Mouse (Mus musculus) hindbrain, embryonic 15.5 days (tissue): ENCODE results near the gene Stard3. TPM values are rescaled to one million over a fixed set of nuclear protein-coding genes. Genes with fewer than 3 reads are reported as not detected.

Experiments used
- ATAC-seq: fragments of 200-750 bp; cut with Nextera tagmentation; 2 replicates; pipeline ENCODE4 v1.8.0; 2017; ENCODE audit warnings: low read depth, moderate number of reproducible peaks, moderate TSS enrichment; ENCODE audit not compliant: low FRiP score
- H3K27ac ChIP-seq: fragments of 300-500 bp; sonication (generic); replicated peaks from 2 replicates; pipeline ENCODE4 v1.5.1; 2015; ENCODE audit warnings: mild to moderate bottlenecking, inconsistent platforms
- H3K27me3 ChIP-seq: fragments of 300-500 bp; sonication (generic); 2 replicates; pipeline ENCODE4 v1.6.1; 2015; ENCODE audit warnings: control low read depth, inconsistent platforms
- H3K36me3 ChIP-seq: fragments of 300-500 bp; sonication (generic); 2 replicates; pipeline ENCODE4 v1.6.1; 2015; ENCODE audit warnings: control low read depth, inconsistent platforms
- H3K4me1 ChIP-seq: fragments of 300-500 bp; sonication (generic); replicated peaks from 2 replicates; pipeline ENCODE4 v1.6.1; 2015; ENCODE audit warnings: control low read depth, inconsistent platforms
- H3K4me2 ChIP-seq: fragments of 300-500 bp; sonication (generic); 2 replicates; pipeline ENCODE4 v1.6.1; 2015; ENCODE audit warnings: moderate library complexity, mild to moderate bottlenecking, inconsistent platforms
- H3K4me3 ChIP-seq: fragments of 300-500 bp; sonication (generic); 2 replicates; pipeline ENCODE4 v1.5.1; 2015; ENCODE audit warnings: mild to moderate bottlenecking, inconsistent platforms
- H3K9ac ChIP-seq: fragments of 300-500 bp; sonication (generic); 2 replicates; pipeline ENCODE4 v1.6.1; 2015; ENCODE audit warnings: inconsistent platforms
- H3K9me3 ChIP-seq: fragments of 300-500 bp; sonication (generic); 2 replicates; pipeline ENCODE4 v1.6.1; 2016; ENCODE audit warnings: control low read depth, inconsistent platforms
- WGBS: fragments of 180-500 bp; shearing (Covaris S2); methylation state at CpG from one replicate; pipeline ENCODE4 v1.1.7; 2015; 5-methylcytosine and 5-hydroxymethylcytosine counted together
- polyA plus RNA-seq: library from polyadenylated mRNA; unstranded; fragments of >200 nt; fragmentation: Nextera tagmentation; extraction: Ambion mirVana; gene quantifications from 2 replicates; pipeline ENCODE4 v1.2.1, GENCODE M21; 2015

Gene Stard3
- 36.5 and 40.3 TPM in 2 replicates for polyA plus RNA-seq

GRCm38 (mm10) chr11:98358161-98359083, at the start of gene Stard3:
Gene Stard3 (plus strand): TSS chr11:98358368.
- ATAC-seq, result peak; percentile 87
- Histone ChIP-seq H3K36me3 (no peaks in the 10 kb centered on the region), H3K27me3 (peaks cover 7% of the 10 kb centered on the region), H3K9me3 (no peaks in the 10 kb centered on the region), H3K27ac (peak within 1 kb of the TSS; percentile 86), H3K4me1 (peaks cover 48% of the 10 kb centered on the region), H3K9ac (peak within 1 kb of the TSS; percentile 56), H3K4me3 (peak within 1 kb of the TSS; percentile 61), H3K4me2 (peak within 1 kb of the TSS; percentile 83)
- under 1% methylated on average over 59 of the region's 60 CpGs for WGBS

GRCm38 (mm10) chr11:98313790-98314323, 44.3 kb upstream of the Stard3 start:
- Histone ChIP-seq H3K36me3 (no peaks in the 10 kb centered on the region), H3K9me3 (no peaks in the 10 kb centered on the region), H3K27ac (no peak overlapping the region), H3K4me3 (0 out of 2 replicates have a peak overlapping the region, but pooled peaks have one; percentile 7), H3K4me2 (peak overlapping the region; percentile 43), H3K4me1 (peaks cover 18% of the 10 kb centered on the region), H3K27me3 (peaks cover 73% of the 10 kb centered on the region), H3K9ac (no peak overlapping the region)
- 2% methylated on average over 26 of the region's 26 CpGs for WGBS
- no peak; the same call in 1 of the 2 replicates for ATAC-seq

GRCm38 (mm10) chr11:98317479-98317878, 40.7 kb upstream of the Stard3 start:
- no peak overlapping the region for H3K9ac ChIP-seq
- no peaks in the 10 kb centered on the region for H3K36me3 ChIP-seq
- 2% methylated on average over 7 of the region's 7 CpGs for WGBS
- H3K4me1 ChIP-seq, result peaks cover 41% of the 10 kb centered on the region
- H3K4me2 ChIP-seq, result no peak overlapping the region
- no peak overlapping the region for H3K27ac ChIP-seq
- ATAC-seq, result no peak
- no peak overlapping the region for H3K4me3 ChIP-seq
- peaks cover 81% of the 10 kb centered on the region for H3K27me3 ChIP-seq
- H3K9me3 ChIP-seq, result no peaks in the 10 kb centered on the region

GRCm38 (mm10) chr11:98318421-98319116, 39.6 kb upstream of the Stard3 start:
- H3K27me3 ChIP-seq, result peaks cover 84% of the 10 kb centered on the region
- no peak overlapping the region for H3K9ac ChIP-seq
- 2% methylated on average over 14 of the region's 14 CpGs for WGBS
- ATAC-seq, result no peak
- H3K36me3 ChIP-seq, result no peaks in the 10 kb centered on the region
- no peak overlapping the region for H3K4me3 ChIP-seq
- peak overlapping the region; percentile 26 for H3K4me2 ChIP-seq
- H3K27ac ChIP-seq, result peak overlapping the region; percentile 67
- H3K4me1 ChIP-seq, result peaks cover 41% of the 10 kb centered on the region
- H3K9me3 ChIP-seq, result no peaks in the 10 kb centered on the region

GRCm38 (mm10) chr11:98319120-98319519, 39.0 kb upstream of the Stard3 start:
- 2% methylated on average over 15 of the region's 15 CpGs for WGBS
- peak overlapping the region; percentile 67 for H3K27ac ChIP-seq

GRCm38 (mm10) chr11:98319544-98319943, 38.6 kb upstream of the Stard3 start:
- Histone ChIP-seq H3K4me3 (no peak overlapping the region), H3K27ac (peak overlapping the region; percentile 67), H3K4me1 (peaks cover 37% of the 10 kb centered on the region; the same call in 1 of the 2 replicates), H3K27me3 (peaks cover 86% of the 10 kb centered on the region), H3K4me2 (no peak overlapping the region), H3K9ac (no peak overlapping the region), H3K36me3 (no peaks in the 10 kb centered on the region), H3K9me3 (no peaks in the 10 kb centered on the region)
- ATAC-seq, result no peak
- 9% methylated on average over 4 of the region's 4 CpGs for WGBS

More at GRCm38 (mm10) chr11:98319120-98319519, 39.0 kb upstream of the Stard3 start:
- peak overlapping the region; percentile 26; the same call in 1 of the 2 replicates for H3K4me2 ChIP-seq
- ATAC-seq, result no peak
- H3K9ac ChIP-seq, result no peak overlapping the region
- H3K36me3 ChIP-seq, result no peaks in the 10 kb centered on the region
- H3K9me3 ChIP-seq, result no peaks in the 10 kb centered on the region
- H3K27me3 ChIP-seq, result peaks cover 85% of the 10 kb centered on the region
- H3K4me3 ChIP-seq, result no peak overlapping the region
- H3K4me1 ChIP-seq, result peaks cover 37% of the 10 kb centered on the region; the same call in 1 of the 2 replicates

GRCm38 (mm10) chr11:98319944-98320343, 38.2 kb upstream of the Stard3 start:
- Histone ChIP-seq H3K9ac (no peak overlapping the region), H3K9me3 (no peaks in the 10 kb centered on the region), H3K27me3 (peaks cover 89% of the 10 kb centered on the region), H3K27ac (peak overlapping the region; percentile 67), H3K36me3 (no peaks in the 10 kb centered on the region), H3K4me3 (no peak overlapping the region), H3K4me1 (peaks cover 37% of the 10 kb centered on the region; the same call in 1 of the 2 replicates), H3K4me2 (no peak overlapping the region)
- WGBS, result 11% methylated on average over 2 of the region's 2 CpGs
- no peak for ATAC-seq

- H3K27me3 ChIP-seq, result peaks cover 89% of the 10 kb centered on the region
Observed at GRCm38 (mm10) chr11:98320381-98320780, 37.8 kb upstream of the Stard3 start.

GRCm38 (mm10) chr11:98320806-98321676, 37.1 kb upstream of the Stard3 start:
- H3K4me2 ChIP-seq, result peak overlapping the region; percentile 39
- H3K9ac ChIP-seq, result no peak overlapping the region; the same call in 1 of the 2 replicates
- peaks cover 88% of the 10 kb centered on the region for H3K27me3 ChIP-seq
- 0 out of 2 replicates have a peak overlapping the region, but pooled peaks have one; percentile 3 for H3K4me3 ChIP-seq
- peaks cover 37% of the 10 kb centered on the region; the same call in 1 of the 2 replicates for H3K4me1 ChIP-seq
- ATAC-seq, result no peak
- no peaks in the 10 kb centered on the region for H3K9me3 ChIP-seq
- H3K27ac ChIP-seq, result peak overlapping the region; percentile 69
- H3K36me3 ChIP-seq, result no peaks in the 10 kb centered on the region
- 3% methylated on average over 30 of the region's 30 CpGs for WGBS

More at GRCm38 (mm10) chr11:98320381-98320780, 37.8 kb upstream of the Stard3 start:
- Histone ChIP-seq H3K9me3 (no peaks in the 10 kb centered on the region), H3K9ac (no peak overlapping the region), H3K36me3 (no peaks in the 10 kb centered on the region), H3K4me1 (peaks cover 37% of the 10 kb centered on the region; the same call in 1 of the 2 replicates), H3K4me2 (peak overlapping the region; percentile 39), H3K4me3 (0 out of 2 replicates have a peak overlapping the region, but pooled peaks have one; percentile 3), H3K27ac (peak overlapping the region; percentile 69)
- WGBS, result 6% methylated on average over 12 of the region's 12 CpGs
- no peak for ATAC-seq

- no peak overlapping the region for H3K4me2 ChIP-seq
- H3K4me1 ChIP-seq, result peaks cover 37% of the 10 kb centered on the region; the same call in 1 of the 2 replicates
- H3K27me3 ChIP-seq, result peaks cover 87% of the 10 kb centered on the region
- 0 out of 2 replicates have a peak overlapping the region, but pooled peaks have one; percentile 69 for H3K27ac ChIP-seq
- 8% methylated on average over 5 of the region's 5 CpGs for WGBS
- H3K4me3 ChIP-seq, result no peak overlapping the region
- no peaks in the 10 kb centered on the region for H3K36me3 ChIP-seq
- H3K9ac ChIP-seq, result no peak overlapping the region
- ATAC-seq, result no peak
- no peaks in the 10 kb centered on the region for H3K9me3 ChIP-seq
Observed at GRCm38 (mm10) chr11:98321677-98322003, 36.5 kb upstream of the Stard3 start.

GRCm38 (mm10) chr11:98322159-98322558, 36.0 kb upstream of the Stard3 start:
- Histone ChIP-seq H3K4me1 (peaks cover 39% of the 10 kb centered on the region), H3K4me3 (no peak overlapping the region), H3K4me2 (no peak overlapping the region), H3K27me3 (peaks cover 85% of the 10 kb centered on the region), H3K9ac (no peak overlapping the region), H3K27ac (no peak overlapping the region), H3K9me3 (no peaks in the 10 kb centered on the region), H3K36me3 (no peaks in the 10 kb centered on the region)
- 0% methylated on average over 1 of the region's 1 CpGs for WGBS
- ATAC-seq, result no peak
